Mouse (Mus musculus) liver, postnatal 0 days (tissue): ENCODE measurements around the gene Vldlr.

Source experiments
- CTCF ChIP-seq: sonication (generic); IDR thresholded peaks from 2 replicates; pipeline ENCODE4 v1.5.1; 2016; ENCODE audit warnings: antibody characterized with exemption, low read depth
- EP300 ChIP-seq: IDR thresholded peaks from 2 replicates; pipeline ENCODE4 v1.6.1; 2016; ENCODE audit warnings: antibody characterized with exemption, low read depth, mild to moderate bottlenecking

GRCm38 (mm10) chr19:27219586-27219985, 3.3 kb downstream of the Vldlr start:
- TF ChIP-seq CTCF = no peak
- TF ChIP-seq EP300 = no peak
